Mouse (Mus musculus): ENCODE measurements at regions not wholly inside any gene's neighbourhood (a gene's known extent, or its start where the extent isn't known, plus 50 kb on each side); places are given as distances from the start of the nearest gene placed in this dataset.

GRCm38 (mm10) chr1:120857566-120857965, 255.3 kb downstream of the En1 start:
- Histone ChIP-seq H3ac (ENCODE audit: control insufficient read depth, insufficient read length, low read depth) (no peak overlapping the region), H3K27me3 (ENCODE audit: control insufficient read depth, insufficient read depth, insufficient read length) (no peaks in the 10 kb centered on the region), H3K4me3 (ENCODE audit: insufficient read depth, poor library complexity, severe bottlenecking) (no peak overlapping the region), H3K36me3 (ENCODE audit: control insufficient read depth, insufficient read depth) (no peaks in the 10 kb centered on the region), H3K79me2 (ENCODE audit: control insufficient read depth, insufficient read depth) (no peaks in the 10 kb centered on the region), H3K79me3 (ENCODE audit: low read depth) (no peaks in the 10 kb centered on the region)
- no peak for TF ChIP-seq MAX (IDR thresholded peaks at IDR 0.05)
- no peak for TF ChIP-seq MYOD1 (IDR thresholded peaks at IDR 0.05; ENCODE audit: control insufficient read depth, insufficient read length, low read depth)
- TF ChIP-seq MYOG (IDR thresholded peaks at IDR 0.05; ENCODE audit: control insufficient read depth, extremely low read depth, insufficient read length): no peak
- TF ChIP-seq USF1 (IDR thresholded peaks at IDR 0.05; ENCODE audit: low read depth): no peak
- no peak for TF ChIP-seq CEBPB (IDR thresholded peaks at IDR 0.05; ENCODE audit: low read depth)
- no peak for TF ChIP-seq CTCF (IDR thresholded peaks at IDR 0.05; ENCODE audit: control insufficient read depth, insufficient read depth, insufficient read length)
- no peak for TF ChIP-seq FOSL1 (IDR thresholded peaks at IDR 0.05; ENCODE audit: insufficient read depth, low read length, poor library complexity, severe bottlenecking)

- Histone ChIP-seq H3K79me3 (ENCODE audit: low read depth) (no peaks in the 10 kb centered on the region), H3K4me3 (ENCODE audit: insufficient read depth, poor library complexity, severe bottlenecking) (no peak overlapping the region), H3K79me2 (ENCODE audit: control insufficient read depth, insufficient read depth) (no peaks in the 10 kb centered on the region), H3K36me3 (ENCODE audit: control insufficient read depth, insufficient read depth) (no peaks in the 10 kb centered on the region), H3K27me3 (ENCODE audit: control insufficient read depth, insufficient read depth, insufficient read length) (no peaks in the 10 kb centered on the region), H3ac (ENCODE audit: control insufficient read depth, insufficient read length, low read depth) (no peak overlapping the region)
- TF ChIP-seq CEBPB (IDR thresholded peaks at IDR 0.05; ENCODE audit: low read depth): no peak
- TF ChIP-seq FOSL1 (IDR thresholded peaks at IDR 0.05; ENCODE audit: insufficient read depth, low read length, poor library complexity, severe bottlenecking): no peak
- no peak for TF ChIP-seq CTCF (IDR thresholded peaks at IDR 0.05; ENCODE audit: control insufficient read depth, insufficient read depth, insufficient read length)
- TF ChIP-seq USF1 (IDR thresholded peaks at IDR 0.05; ENCODE audit: low read depth): no peak
- TF ChIP-seq MYOD1 (IDR thresholded peaks at IDR 0.05; ENCODE audit: control insufficient read depth, insufficient read length, low read depth): no peak
- no peak for TF ChIP-seq MAX (IDR thresholded peaks at IDR 0.05)
- TF ChIP-seq MYOG (IDR thresholded peaks at IDR 0.05; ENCODE audit: control insufficient read depth, extremely low read depth, insufficient read length): no peak
Observed at GRCm38 (mm10) chr1:120859546-120859945, 257.3 kb downstream of the En1 start.

- Histone ChIP-seq H3K27me3 (ENCODE audit: control insufficient read depth, insufficient read depth, insufficient read length) (no peaks in the 10 kb centered on the region), H3K36me3 (ENCODE audit: control insufficient read depth, insufficient read depth) (no peaks in the 10 kb centered on the region), H3ac (ENCODE audit: control insufficient read depth, insufficient read length, low read depth) (no peak overlapping the region), H3K79me3 (ENCODE audit: low read depth) (no peaks in the 10 kb centered on the region), H3K79me2 (ENCODE audit: control insufficient read depth, insufficient read depth) (no peaks in the 10 kb centered on the region), H3K4me3 (ENCODE audit: insufficient read depth, poor library complexity, severe bottlenecking) (no peak overlapping the region)
- no peak for TF ChIP-seq MYOD1 (IDR thresholded peaks at IDR 0.05; ENCODE audit: control insufficient read depth, insufficient read length, low read depth)
- TF ChIP-seq USF1 (IDR thresholded peaks at IDR 0.05; ENCODE audit: low read depth): no peak
- TF ChIP-seq CTCF (IDR thresholded peaks at IDR 0.05; ENCODE audit: control insufficient read depth, insufficient read depth, insufficient read length): no peak
- no peak for TF ChIP-seq FOSL1 (IDR thresholded peaks at IDR 0.05; ENCODE audit: insufficient read depth, low read length, poor library complexity, severe bottlenecking)
- TF ChIP-seq CEBPB (IDR thresholded peaks at IDR 0.05; ENCODE audit: low read depth): no peak
- no peak for TF ChIP-seq MYOG (IDR thresholded peaks at IDR 0.05; ENCODE audit: control insufficient read depth, extremely low read depth, insufficient read length)
- TF ChIP-seq MAX (IDR thresholded peaks at IDR 0.05): no peak
Observed at GRCm38 (mm10) chr1:120872554-120872953, 270.3 kb downstream of the En1 start.

GRCm38 (mm10) chr1:120882959-120883549, 280.8 kb downstream of the En1 start:
- H3ac ChIP-seq (ENCODE audit: control insufficient read depth, insufficient read length, low read depth): no peak overlapping the region
- TF ChIP-seq MAX (IDR thresholded peaks at IDR 0.05): no peak
- no peak for TF ChIP-seq CTCF (IDR thresholded peaks at IDR 0.05; ENCODE audit: control insufficient read depth, insufficient read depth, insufficient read length)
- no peak for TF ChIP-seq MYOG (IDR thresholded peaks at IDR 0.05; ENCODE audit: control insufficient read depth, extremely low read depth, insufficient read length)
- no peak for TF ChIP-seq FOSL1 (IDR thresholded peaks at IDR 0.05; ENCODE audit: insufficient read depth, low read length, poor library complexity, severe bottlenecking)
- no peak for TF ChIP-seq MYOD1 (IDR thresholded peaks at IDR 0.05; ENCODE audit: control insufficient read depth, insufficient read length, low read depth)
- no peak for TF ChIP-seq CEBPB (IDR thresholded peaks at IDR 0.05; ENCODE audit: low read depth)
- no peak for TF ChIP-seq USF1 (IDR thresholded peaks at IDR 0.05; ENCODE audit: low read depth)
- no peaks in the 10 kb centered on the region for H3K36me3 ChIP-seq (ENCODE audit: control insufficient read depth, insufficient read depth)
- no peaks in the 10 kb centered on the region for H3K79me3 ChIP-seq (ENCODE audit: low read depth)
- no peaks in the 10 kb centered on the region for H3K79me2 ChIP-seq (ENCODE audit: control insufficient read depth, insufficient read depth)
- no peak overlapping the region for H3K4me3 ChIP-seq (ENCODE audit: insufficient read depth, poor library complexity, severe bottlenecking)
- H3K27me3 ChIP-seq (ENCODE audit: control insufficient read depth, insufficient read depth, insufficient read length): no peaks in the 10 kb centered on the region

GRCm38 (mm10) chr1:120883632-120884031, 281.4 kb downstream of the En1 start:
- H3K27me3 ChIP-seq (ENCODE audit: control insufficient read depth, insufficient read depth, insufficient read length): no peaks in the 10 kb centered on the region
- H3K79me2 ChIP-seq (ENCODE audit: control insufficient read depth, insufficient read depth): no peaks in the 10 kb centered on the region
- H3ac ChIP-seq (ENCODE audit: control insufficient read depth, insufficient read length, low read depth): no peak overlapping the region
- TF ChIP-seq FOSL1 (IDR thresholded peaks at IDR 0.05; ENCODE audit: insufficient read depth, low read length, poor library complexity, severe bottlenecking): no peak
- TF ChIP-seq CEBPB (IDR thresholded peaks at IDR 0.05; ENCODE audit: low read depth): no peak
- no peak for TF ChIP-seq MYOD1 (IDR thresholded peaks at IDR 0.05; ENCODE audit: control insufficient read depth, insufficient read length, low read depth)
- no peak for TF ChIP-seq CTCF (IDR thresholded peaks at IDR 0.05; ENCODE audit: control insufficient read depth, insufficient read depth, insufficient read length)
- no peak for TF ChIP-seq MAX (IDR thresholded peaks at IDR 0.05)
- TF ChIP-seq MYOG (IDR thresholded peaks at IDR 0.05; ENCODE audit: control insufficient read depth, extremely low read depth, insufficient read length): no peak
- no peak for TF ChIP-seq USF1 (IDR thresholded peaks at IDR 0.05; ENCODE audit: low read depth)
- H3K79me3 ChIP-seq (ENCODE audit: low read depth): no peaks in the 10 kb centered on the region
- no peak overlapping the region for H3K4me3 ChIP-seq (ENCODE audit: insufficient read depth, poor library complexity, severe bottlenecking)
- no peaks in the 10 kb centered on the region for H3K36me3 ChIP-seq (ENCODE audit: control insufficient read depth, insufficient read depth)
